Mouse (Mus musculus): ENCODE results near the gene Gemin4. TPM values are rescaled to one million over a fixed set of nuclear protein-coding genes. Genes with fewer than 3 reads are reported as not detected.
"Not testable (repeated sequence)": the region's sequence is repeated elsewhere in the genome, so short reads cannot be mapped to it uniquely, and the experiment has no call there.

Gemin4 gene
- polyA plus RNA-seq, 1 experiment from 2014 or later: 16.9 TPM

DNA sequence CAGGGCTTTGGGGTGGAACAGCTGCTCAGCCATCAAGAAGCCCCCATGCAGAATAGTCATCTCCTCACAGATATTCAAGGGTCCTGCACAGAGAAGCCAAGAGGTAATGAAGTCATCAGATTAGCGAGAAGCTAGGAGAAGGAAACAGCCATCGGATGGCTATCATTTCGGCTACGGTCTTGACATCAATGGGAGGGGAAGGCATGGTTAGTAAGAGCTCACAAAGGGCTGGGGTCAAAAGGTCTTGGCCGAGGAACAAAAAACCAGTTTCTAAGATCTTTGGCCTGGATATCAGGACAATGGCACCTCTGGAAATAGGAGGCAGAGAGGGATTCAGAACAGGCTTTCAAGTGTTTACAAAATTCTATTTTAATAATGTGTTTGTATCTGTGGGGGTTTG is 3.6 kb downstream of the Gemin4 start:
- 31% methylated on average over 5 of the region's 5 CpGs for WGBS
- H3K4me3 ChIP-seq: no peak overlapping the region
- H3K9ac ChIP-seq: no peak overlapping the region
- H3K36me3 ChIP-seq: peaks cover 49% of the 10 kb centered on the region
- no peak for ATAC-seq (ENCODE audit: low read depth)
- peaks cover 21% of the 10 kb centered on the region for H3K4me1 ChIP-seq (replicated peaks)
- H3K9me3 ChIP-seq: no peaks in the 10 kb centered on the region
- H3K27ac ChIP-seq (replicated peaks): no peak overlapping the region
- H3K4me2 ChIP-seq: no peak overlapping the region
- no peaks in the 10 kb centered on the region for H3K27me3 ChIP-seq

DNA sequence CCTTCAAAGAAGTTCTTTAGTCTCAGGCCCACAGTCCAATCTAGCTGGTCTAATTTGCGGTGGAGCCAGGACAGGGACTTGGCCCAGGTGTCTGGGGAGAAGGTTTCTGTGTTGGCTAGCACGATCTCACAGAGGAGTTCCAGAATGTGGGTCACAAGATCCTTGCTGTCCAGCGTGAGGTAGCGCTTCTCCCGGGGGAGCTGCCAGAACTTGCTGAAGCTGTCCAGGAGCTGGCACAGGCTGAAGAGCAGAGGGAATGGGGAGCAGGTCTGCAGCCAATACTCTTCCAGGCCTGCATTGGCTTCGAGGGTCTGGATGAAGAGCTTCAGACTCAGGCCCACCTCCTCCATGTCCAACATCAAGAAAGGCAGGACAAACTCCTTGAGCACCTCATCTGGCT is 5.9 kb downstream of the Gemin4 start:
- H3K27ac ChIP-seq (replicated peaks); H3K4me3 ChIP-seq; H3K27me3 ChIP-seq; ATAC-seq (ENCODE audit: low read depth); H3K9ac ChIP-seq; H3K9me3 ChIP-seq; H3K4me2 ChIP-seq: not testable (repeated sequence)
- Histone ChIP-seq H3K4me1 (replicated peaks) (peaks cover 11% of the 10 kb centered on the region), H3K36me3 (peaks cover 71% of the 10 kb centered on the region)
- 97% methylated on average over 6 of the region's 6 CpGs for WGBS

DNA sequence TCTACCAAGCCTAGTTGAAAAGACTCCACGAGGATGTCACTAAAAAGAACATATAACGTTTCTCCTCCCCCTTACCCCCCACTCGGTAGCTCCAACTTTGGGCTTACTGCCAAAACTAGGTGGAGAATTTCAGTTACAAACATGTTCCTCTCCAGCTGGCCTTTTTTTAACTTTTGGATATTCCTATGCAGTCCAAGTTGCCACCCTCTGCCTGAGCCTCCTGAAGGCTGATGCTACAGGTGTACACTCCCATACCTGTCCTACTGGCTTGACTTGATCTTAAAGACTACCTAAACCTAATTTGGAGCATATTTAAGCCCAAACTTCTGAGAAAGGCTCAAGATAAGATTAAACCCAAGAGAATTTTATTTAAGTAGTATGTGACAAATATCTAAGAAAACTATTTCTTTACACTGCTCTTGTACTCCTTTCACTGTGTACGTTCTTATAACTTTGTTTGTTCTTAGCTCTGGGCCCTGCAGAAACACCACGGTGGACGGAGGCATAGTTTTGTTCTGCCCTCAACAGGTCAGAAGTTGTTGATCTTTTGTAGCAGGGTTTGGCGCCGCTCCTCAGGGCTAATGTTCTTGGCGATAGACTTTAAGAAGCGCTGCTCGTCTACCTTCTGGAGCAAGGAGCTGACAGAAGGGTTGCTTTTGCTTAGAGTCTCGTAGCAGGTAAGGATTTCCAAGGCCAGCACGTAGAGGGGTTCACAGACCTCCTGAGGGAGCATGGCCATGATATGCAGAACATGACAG is 7.1 kb downstream of the Gemin4 start:
- peaks cover 83% of the 10 kb centered on the region for H3K36me3 ChIP-seq
- H3K9me3 ChIP-seq: no peaks in the 10 kb centered on the region
- no peak overlapping the region for H3K27ac ChIP-seq (replicated peaks)
- H3K9ac ChIP-seq: no peak overlapping the region
- no peak for ATAC-seq (ENCODE audit: low read depth)
- no peak overlapping the region for H3K4me3 ChIP-seq
- H3K4me2 ChIP-seq: no peak overlapping the region
- WGBS: 90% methylated on average over 13 of the region's 13 CpGs
- no peaks in the 10 kb centered on the region for H3K4me1 ChIP-seq (replicated peaks)
- no peaks in the 10 kb centered on the region for H3K27me3 ChIP-seq

DNA sequence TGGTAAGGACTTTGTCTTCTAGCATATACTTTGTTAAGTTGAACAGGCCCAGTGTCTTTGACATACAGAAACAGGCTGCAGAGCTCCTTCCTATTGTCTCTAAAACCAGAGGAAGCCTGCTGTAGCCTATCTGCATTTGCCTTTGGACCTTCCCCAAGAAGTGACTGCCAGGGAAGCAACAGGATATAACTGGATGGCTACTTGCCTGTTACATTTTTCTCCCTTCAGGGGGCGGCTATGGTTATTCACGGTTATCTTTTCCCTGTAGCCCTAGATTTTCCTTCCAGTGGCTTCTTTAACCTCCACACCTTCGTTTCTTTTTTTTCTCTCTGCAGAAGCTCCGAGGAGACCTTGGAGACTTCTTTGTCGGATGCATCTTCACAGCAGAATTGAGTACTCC is 10.7 kb downstream of the Gemin4 start:
- Histone ChIP-seq H3K27me3 (no peaks in the 10 kb centered on the region), H3K4me1 (replicated peaks) (peaks cover 12% of the 10 kb centered on the region), H3K27ac (replicated peaks) (no peak overlapping the region), H3K4me3 (no peak overlapping the region), H3K9me3 (no peaks in the 10 kb centered on the region), H3K4me2 (no peak overlapping the region), H3K9ac (no peak overlapping the region), H3K36me3 (peaks cover 72% of the 10 kb centered on the region)
- WGBS: 90% methylated on average over 5 of the region's 5 CpGs
- no peak for ATAC-seq (ENCODE audit: low read depth)

DNA sequence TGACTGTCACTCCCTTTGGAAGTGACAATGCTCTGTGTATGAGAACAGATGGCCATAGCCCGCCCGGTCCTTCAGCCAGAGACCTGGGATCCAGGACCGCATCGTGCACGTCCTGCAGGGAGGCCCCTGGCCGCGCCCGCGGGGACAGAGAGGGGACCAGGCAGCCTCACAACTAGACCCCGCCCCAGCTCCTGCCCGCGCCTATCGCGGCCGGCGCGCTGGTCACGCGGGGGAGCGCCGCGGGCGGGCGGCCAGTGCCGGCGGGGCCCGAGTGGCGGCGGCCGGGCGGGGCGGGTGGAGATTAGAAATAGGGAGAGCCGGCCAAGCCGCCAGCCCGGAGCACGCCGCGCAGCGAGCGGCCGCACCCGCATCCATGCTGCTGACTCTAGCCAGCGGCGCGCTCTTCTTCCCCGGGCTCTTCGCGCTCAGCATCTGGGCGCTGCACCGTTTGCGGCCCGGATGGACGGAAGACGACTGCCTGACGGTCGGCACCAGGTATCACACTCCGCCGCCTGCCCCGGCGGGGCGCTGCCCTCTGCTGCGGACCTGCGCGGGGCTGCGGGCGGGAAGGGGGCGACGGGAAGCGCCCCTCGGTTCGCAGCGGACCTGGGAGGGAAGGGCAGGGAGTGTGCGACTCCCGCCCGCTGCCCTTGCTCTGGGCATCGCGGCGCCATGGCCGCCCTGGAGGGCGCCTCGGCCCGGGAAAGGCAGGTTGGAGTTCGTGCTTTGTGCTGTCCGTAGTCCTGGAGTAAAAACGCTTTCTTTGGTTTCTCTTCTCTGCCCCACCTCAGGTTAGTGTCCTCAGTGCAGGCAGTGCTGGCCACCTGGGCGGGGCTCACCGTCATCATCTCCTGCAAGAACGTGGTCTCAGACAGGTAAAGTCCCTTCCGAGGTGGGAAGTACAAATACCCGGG is 15.4 kb downstream of the Gemin4 start:
- Histone ChIP-seq H3K27me3 (no peaks in the 10 kb centered on the region), H3K4me2 (peak overlapping the region; percentile 90), H3K36me3 (peaks cover 27% of the 10 kb centered on the region), H3K9ac (peak overlapping the region; percentile 95), H3K27ac (replicated peaks) (peak overlapping the region; percentile 89), H3K4me1 (replicated peaks) (peaks cover 18% of the 10 kb centered on the region), H3K4me3 (peak overlapping the region; percentile 93), H3K9me3 (no peaks in the 10 kb centered on the region)
- WGBS: under 1% methylated on average over 89 of the region's 90 CpGs
- peak; percentile 96 for ATAC-seq (ENCODE audit: low read depth)

DNA sequence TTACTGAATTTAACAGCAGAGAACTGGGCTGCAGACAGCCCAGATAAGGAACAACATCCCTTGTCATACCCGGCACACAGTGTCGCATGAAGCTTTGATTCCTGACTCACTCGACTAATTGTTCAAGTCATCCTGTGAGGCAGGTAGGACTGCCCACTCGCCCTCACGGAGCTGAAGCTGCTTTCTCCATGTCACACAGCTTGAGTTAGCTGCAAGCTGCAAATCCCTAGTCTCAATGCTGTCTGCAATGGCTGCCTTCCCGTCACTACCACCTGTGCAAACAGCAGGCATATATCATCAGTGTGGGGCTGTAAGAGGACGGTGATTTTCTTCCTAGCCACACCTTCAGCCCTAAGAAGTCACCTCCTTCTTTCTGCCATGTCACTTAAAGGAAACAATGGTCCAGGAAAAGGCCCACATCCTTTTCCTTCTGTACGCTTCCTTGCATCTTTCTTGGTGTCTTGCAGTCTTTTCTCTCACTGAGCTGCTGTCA is 20.4 kb downstream of the Gemin4 start:
- Histone ChIP-seq H3K4me1 (replicated peaks) (0 out of 2 replicates have a peak, but pooled peaks cover 7% of the 10 kb centered on the region), H3K9ac (no peak overlapping the region), H3K4me2 (no peak overlapping the region), H3K27me3 (no peaks in the 10 kb centered on the region), H3K36me3 (no peaks in the 10 kb centered on the region), H3K27ac (replicated peaks) (no peak overlapping the region), H3K9me3 (no peaks in the 10 kb centered on the region), H3K4me3 (no peak overlapping the region)
- no peak for ATAC-seq (ENCODE audit: low read depth)
- 59% methylated on average over 8 of the region's 8 CpGs for WGBS

DNA sequence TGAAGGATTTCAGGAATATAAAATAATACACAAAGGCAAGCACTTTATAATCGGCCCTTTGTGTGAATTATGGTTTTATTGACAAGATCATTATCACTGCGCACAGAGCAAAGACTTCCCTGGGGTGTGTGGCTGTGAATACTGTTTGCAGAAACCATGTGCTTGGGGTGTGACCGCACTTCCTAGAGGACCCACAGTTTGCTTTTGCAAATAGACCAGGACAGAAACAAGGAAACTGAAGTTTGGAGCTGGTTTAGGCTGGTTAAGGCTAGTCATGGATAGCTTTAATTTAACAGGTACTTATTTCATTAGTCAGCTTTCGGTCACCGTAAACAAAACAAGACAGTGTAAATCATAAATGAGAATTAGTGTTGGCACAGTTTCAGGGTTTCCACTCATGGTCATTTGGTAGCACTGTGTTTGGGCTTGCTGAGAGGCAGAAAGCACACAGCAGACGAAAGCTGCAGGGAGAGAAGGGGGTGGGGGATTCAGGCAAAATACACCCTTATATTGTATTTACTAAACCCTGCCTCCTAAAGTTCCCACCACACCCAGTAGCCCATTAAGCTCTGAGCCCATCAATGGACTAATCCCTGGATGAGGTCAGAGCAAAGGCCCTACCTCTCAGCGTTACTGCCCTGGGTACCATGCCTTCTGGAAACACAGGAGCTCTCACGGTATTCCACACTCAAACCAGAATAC is 21.0 kb downstream of the Gemin4 start:
- 0 out of 2 replicates have a peak, but pooled peaks cover 4% of the 10 kb centered on the region for H3K4me1 ChIP-seq (replicated peaks)
- H3K36me3 ChIP-seq: no peaks in the 10 kb centered on the region
- H3K4me2 ChIP-seq: no peak overlapping the region
- 53% methylated on average over 8 of the region's 8 CpGs for WGBS
- H3K9ac ChIP-seq: no peak overlapping the region
- H3K27ac ChIP-seq (replicated peaks): no peak overlapping the region
- no peaks in the 10 kb centered on the region for H3K27me3 ChIP-seq
- no peaks in the 10 kb centered on the region for H3K9me3 ChIP-seq
- ATAC-seq (ENCODE audit: low read depth): no peak
- H3K4me3 ChIP-seq: no peak overlapping the region

DNA sequence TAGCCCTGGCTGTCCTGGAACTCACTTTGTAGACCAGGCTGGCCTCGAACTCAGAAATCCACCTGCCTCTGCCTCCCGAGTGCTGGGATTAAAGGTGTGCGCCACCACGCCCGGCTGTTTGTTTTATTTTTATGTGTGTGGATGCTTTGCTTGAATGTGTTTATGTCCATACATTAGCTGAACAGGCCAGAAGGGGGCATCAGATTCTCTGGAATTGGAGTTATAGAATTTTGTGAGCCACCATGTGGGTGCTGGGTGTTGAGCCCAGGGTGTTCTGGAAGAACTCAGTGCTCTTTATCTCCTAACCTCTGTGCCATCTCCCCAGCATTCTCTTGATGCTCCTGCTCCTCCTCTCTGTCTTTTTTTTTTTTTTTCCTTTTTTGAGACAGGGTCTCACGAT is 30.6 kb downstream of the Gemin4 start:
- no peaks in the 10 kb centered on the region for H3K4me1 ChIP-seq (replicated peaks)
- H3K36me3 ChIP-seq: no peaks in the 10 kb centered on the region
- no peak overlapping the region for H3K4me3 ChIP-seq
- no peak overlapping the region for H3K9ac ChIP-seq
- no peaks in the 10 kb centered on the region for H3K27me3 ChIP-seq
- no peak overlapping the region for H3K4me2 ChIP-seq
- no peak overlapping the region for H3K27ac ChIP-seq (replicated peaks)
- WGBS: 85% methylated on average over 6 of the region's 6 CpGs
- no peaks in the 10 kb centered on the region for H3K9me3 ChIP-seq
- ATAC-seq (ENCODE audit: low read depth): no peak

DNA sequence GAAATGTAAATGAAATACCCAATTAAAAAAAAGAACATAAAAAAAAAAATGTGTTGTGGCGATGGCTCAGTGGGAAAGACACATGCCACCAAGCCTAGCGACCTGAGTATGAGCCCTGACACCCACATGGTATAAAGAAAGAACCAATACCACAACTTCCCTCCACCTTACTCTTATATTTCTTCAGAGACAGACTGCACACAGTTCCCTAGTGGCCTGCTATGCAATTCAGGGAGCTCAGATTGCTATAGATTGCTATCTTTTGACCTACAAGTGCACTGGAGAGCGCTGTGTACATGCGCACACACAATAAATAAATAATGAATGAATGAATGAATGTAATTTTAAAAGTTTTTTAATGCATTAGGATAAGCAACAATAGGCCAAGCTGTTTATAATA is 33.7 kb downstream of the Gemin4 start:
- H3K36me3 ChIP-seq: no peaks in the 10 kb centered on the region
- peaks cover 10% of the 10 kb centered on the region for H3K4me1 ChIP-seq (replicated peaks)
- no peaks in the 10 kb centered on the region for H3K9me3 ChIP-seq
- H3K9ac ChIP-seq: no peak overlapping the region
- no peak overlapping the region for H3K4me2 ChIP-seq
- no peaks in the 10 kb centered on the region for H3K27me3 ChIP-seq
- no peak overlapping the region for H3K4me3 ChIP-seq
- ATAC-seq (ENCODE audit: low read depth): no peak
- no peak overlapping the region for H3K27ac ChIP-seq (replicated peaks)
- 81% methylated on average over 4 of the region's 4 CpGs for WGBS

DNA sequence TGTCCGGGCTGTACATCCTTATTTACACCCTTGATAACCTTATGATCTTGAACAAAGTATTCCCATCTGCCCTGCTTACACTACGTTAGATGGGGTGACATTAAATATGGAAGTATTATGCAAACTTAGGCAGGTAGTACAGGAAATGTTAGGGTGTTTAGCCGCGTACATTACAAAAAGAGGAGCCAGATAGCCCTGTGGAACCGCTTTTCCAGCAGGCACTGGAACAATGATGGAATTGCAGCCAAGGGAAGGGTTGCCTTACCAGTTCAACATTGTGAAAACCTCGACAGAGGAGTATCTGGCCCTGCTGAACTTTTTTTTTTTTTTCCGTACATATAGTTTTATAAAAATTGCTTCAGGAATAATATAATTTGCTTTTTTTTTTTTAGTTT is 37.3 kb downstream of the Gemin4 start:
- WGBS: 19% methylated on average over 7 of the region's 7 CpGs
- Histone ChIP-seq H3K9me3 (no peaks in the 10 kb centered on the region), H3K27ac (replicated peaks) (no peak overlapping the region), H3K27me3 (no peaks in the 10 kb centered on the region), H3K4me3 (peak overlapping the region; percentile 94), H3K36me3 (peaks cover 8% of the 10 kb centered on the region; the same call in 1 of the 2 replicates), H3K4me1 (replicated peaks) (peaks cover 18% of the 10 kb centered on the region), H3K9ac (peak overlapping the region; percentile 80), H3K4me2 (peak overlapping the region; percentile 82)
- no peak for ATAC-seq (ENCODE audit: low read depth)

DNA sequence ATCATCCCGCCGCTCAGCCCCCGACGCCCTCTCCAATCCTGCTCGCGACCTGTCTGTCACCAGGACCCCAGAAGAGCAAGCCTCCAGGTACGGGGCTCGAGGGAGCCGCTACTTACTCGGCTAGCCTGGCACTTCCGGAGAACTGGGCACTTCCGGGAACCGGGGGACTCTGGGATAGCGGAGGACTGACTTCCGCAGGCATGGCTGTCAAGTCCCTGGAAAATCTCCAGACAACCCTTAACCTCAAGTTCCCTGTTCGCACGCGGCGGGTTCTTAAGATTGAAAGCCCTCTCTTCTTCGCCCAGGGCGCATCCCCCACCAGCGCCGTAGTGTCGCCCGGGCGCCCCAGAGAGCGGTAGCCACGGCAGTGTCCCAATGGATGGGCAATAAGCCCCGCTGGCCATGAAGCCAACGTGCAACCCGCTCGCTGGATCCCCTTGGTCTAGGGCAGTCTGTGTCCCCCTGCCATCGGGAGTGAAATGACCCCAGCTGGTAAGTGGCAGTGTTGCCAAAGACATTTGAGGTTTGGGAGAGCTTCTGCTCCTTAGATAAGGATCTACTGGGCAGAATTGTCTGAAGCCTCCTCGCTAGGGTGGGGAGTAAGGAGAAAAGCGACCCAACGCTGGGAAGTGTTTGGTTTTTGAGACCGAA is 37.8 kb downstream of the Gemin4 start, which contains the start of the genes Vps53 and Fam57a:
Gene Vps53, minus strand, starts transcription at position 153 of the 651 bp plus-strand sequence.
Gene Fam57a, plus strand, starts transcription at position 177 of the 651 bp plus-strand sequence.
- ATAC-seq (ENCODE audit: low read depth): peak; percentile 94
- under 1% methylated on average over 37 of the region's 37 CpGs for WGBS
- H3K9me3 ChIP-seq: no peaks in the 10 kb centered on the region
- peak within 1 kb of the TSS; percentile 83 for H3K27ac ChIP-seq (replicated peaks)
- H3K4me1 ChIP-seq (replicated peaks): peaks cover 18% of the 10 kb centered on the region
- peak within 1 kb of the TSS; percentile 80 for H3K9ac ChIP-seq
- no peaks in the 10 kb centered on the region for H3K27me3 ChIP-seq
- peaks cover 8% of the 10 kb centered on the region; the same call in 1 of the 2 replicates for H3K36me3 ChIP-seq
- H3K4me3 ChIP-seq: peak within 1 kb of the TSS; percentile 94
- peak within 1 kb of the TSS; percentile 82 for H3K4me2 ChIP-seq

Measured in neural tube, embryonic 13.5 days (tissue).